Mouse (Mus musculus) regulatory T cell (primary cell): ENCODE results near the gene Prkg1.

ENCODE experiments used
- in situ Hi-C: fragments of 300-600 bp; cut with MboI, MseI; formaldehyde crosslinking; loops from one replicate; pipeline ENCODE4 v1.15.1; 2025; ENCODE audit warnings: high pct_unique_total_duplicates

Prkg1 gene

DNA sequence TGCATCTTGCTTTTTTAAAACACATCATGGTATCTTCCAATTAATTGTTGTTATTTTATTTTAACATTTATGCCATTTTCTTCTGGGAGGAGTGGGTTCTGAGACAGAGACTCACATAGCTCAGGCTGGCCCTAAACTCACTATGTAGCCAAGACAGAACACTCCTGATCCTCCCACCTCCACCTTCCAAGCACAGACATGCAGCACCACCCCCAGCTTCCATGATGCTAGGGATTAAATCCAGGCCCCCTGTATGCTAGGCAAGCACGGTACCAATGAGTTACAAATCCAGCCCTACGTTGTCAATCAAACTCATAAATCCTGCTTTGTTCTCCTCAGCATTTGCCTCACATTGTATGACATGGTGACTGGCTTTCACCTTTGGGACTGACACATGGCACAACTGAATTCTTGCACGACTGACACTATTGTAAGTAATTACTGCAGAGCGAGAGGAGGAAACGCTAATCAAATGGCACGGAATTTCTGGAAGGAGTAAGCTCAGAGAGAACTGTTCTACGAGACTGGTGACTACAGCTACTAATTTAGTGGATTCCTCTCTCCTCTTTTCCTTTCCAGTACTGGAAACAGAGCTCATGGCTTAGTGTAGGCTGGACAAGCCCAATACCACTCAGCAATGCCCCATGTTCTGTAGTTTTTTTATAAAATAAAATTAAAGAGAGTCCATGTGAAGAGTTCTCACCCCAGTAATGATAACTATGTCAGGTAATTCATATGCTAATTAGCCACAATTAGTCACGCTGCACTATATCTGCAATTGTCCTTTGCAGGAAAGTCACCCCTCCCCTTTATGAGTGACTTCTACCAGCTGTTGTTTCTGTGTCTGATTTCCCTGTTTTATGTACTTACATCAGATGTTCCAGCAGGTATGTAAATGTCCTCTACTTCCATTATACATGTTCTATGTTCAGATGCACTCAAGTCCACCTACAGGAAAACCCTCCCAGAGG is 133.6 kb downstream of the Prkg1 start:
- in situ Hi-C loops, result no loop called here

DNA sequence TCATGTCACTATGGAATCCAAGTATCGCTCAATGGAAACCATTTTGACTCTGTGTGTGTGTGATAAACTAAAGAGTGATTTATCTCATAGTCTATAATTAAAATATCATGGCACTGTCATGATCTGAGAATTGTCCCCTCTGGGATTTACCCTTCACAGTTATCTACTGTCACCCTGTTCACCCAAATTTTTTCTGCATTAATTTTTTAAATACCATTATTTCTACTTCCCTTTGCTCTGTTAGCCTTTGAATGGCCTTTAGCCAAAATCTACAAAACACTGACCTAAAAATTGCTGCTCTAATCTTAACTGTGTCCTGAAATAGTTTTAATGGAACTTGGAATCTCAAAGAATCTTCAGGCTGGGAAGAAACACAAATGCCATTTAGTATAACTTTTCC is 143.1 kb downstream of the Prkg1 start:
- in situ Hi-C loops, result no loop called here

DNA sequence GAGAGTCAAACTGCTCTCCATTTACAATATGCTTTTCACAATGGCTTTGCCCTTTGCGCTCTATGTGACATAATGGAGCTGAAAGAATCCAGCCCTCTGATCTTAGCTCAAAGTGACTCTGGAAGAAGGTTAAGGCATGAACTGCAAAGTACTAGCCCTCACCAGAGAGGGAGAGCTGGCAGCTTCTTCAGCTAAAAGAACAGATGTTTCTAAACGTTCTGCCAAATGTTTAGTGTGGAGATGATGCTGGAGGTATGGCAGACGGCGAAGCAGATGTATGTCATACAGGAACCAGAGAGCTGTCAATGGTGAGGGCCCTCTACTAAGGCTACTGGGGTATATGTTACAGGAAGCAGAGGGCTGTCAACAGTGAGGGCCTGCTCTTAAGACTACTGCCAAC is 148.0 kb downstream of the Prkg1 start:
- in situ Hi-C loops, result no loop called here

DNA sequence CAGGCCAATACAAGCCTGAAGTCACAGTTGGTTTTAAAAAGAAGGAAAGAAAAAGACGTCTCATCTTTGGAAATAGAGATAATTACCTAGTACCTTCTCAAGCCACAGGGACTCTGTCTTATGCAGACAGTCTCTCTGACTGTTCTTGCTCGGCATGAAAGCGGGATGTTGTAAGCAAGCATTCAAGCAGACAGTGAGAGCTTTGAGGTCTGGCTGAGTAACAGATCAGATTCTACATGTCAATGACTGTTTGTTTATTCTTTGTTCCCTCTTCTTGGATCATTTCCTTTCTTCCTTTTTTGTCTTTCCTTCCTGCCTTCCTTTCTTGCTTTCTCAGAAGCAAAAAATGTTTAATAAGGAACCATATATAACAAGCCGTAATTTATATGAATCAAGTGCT is 148.7 kb downstream of the Prkg1 start:
- in situ Hi-C loops, result no loop called here

DNA sequence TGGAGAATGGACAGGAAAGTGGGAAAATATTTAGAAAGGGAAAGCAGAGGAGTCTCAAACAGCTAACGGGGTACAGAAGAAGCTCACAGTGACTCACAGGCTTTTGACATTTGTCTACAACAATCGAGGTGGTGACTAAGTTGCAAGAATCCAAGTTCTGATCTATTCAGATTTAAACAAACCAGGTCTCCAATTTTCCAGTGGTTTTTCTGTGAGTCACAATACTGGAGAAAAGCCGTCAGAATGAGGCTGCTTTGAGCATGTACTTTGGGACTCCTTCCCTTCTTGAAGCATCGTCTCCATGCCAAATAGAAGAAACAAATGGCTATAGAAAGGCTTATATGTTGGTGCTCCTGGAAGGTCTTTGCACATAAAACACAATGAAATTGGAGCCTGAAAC is 151.7 kb downstream of the Prkg1 start:
- in situ Hi-C loops, result no loop called here

DNA sequence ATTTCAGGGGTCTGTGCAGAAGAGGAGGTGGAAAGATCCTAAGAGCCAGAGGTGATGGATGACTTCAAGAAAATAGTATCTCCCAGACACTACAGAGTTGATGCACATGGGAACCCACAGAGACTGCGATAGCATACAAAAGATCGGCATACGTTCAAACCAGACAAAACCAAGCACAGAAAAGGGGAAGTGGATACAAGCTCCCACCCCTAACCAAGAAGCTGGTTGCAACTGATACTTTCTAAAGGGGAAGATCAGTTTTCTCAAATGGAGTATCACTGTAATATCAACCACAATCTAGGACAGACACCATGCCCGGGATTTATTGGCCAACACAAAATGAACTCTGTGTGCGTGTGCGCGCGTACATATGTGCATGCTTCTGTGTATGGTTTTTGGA is 162.3 kb downstream of the Prkg1 start:
- in situ Hi-C loops, result no loop called here

DNA sequence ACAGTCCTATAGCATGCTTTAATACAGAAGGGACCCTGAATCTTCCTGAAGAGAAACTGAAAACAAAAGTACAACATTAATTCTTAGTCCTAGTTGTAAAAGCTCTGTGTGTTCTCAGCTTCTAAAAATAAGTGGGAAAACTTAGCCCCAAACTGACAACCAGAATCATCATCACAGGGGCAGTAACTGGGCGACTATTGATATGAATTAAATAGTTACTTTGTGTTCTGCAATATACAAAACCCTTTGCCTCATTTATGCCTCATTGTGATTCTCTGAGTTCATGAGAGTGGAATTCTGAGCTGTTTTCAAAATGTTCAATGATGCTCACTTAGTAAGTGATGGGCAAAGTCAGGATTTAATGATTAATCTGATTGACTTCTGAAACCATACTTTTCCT is 170.8 kb downstream of the Prkg1 start:
- in situ Hi-C loops, result no loop called here

DNA sequence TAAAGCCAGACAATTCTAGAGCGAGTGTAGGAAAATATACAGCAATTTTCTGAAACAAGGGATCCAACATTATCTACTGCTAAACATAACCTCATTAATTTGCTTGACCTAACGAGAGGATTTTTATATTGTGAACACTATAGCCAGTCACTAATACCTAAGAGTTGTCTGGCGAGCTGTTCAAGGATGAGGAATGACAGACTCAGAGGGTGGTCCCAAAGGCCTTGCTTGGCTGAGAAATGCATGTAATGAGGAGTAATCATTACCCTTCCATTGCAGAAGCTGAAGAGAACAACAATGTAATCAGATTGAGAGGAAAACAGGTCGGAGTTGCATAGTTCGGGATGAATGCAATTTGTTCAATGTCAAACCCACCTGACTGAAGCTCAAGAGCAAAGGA is 174.1 kb downstream of the Prkg1 start:
- in situ Hi-C loops, result no loop called here

DNA sequence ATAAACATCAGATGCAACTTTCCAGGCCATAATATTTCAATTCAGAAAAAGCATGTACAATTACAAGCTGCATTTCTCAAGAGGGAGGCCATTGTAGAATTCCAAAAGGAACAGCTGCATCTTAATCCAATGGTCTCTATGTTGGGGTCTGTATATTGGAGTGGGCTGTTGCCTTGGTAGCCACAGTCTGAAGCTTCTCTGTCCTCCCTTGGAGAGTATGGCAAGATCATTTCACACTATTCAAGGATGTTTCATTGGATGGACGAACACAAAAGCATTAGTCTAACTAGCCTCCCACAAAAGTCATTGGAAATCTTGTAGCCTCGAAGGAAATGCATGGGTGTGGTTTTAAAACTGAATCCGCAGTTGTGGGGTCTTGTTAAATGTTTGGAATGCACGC is 187.7 kb downstream of the Prkg1 start:
- in situ Hi-C loops, result no loop called here

DNA sequence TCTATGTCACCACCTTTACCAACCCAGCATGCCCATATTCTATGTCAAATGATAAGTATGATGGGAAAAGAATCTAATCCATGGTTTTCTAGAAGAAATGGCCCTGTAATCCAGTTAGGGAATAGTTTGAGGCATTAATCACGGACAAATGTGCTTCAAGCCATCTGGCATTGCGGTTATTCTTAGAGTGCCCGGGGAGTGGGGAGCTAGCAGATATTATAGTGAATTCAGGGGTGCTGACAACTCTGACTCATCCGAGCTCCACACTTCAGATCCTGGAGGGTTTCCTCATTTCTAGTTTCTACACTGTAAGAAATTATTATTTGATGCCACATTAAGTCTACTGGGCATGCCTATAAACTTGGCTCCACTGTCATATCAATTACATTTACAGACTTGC is 200.5 kb downstream of the Prkg1 start:
- in situ Hi-C loops, result no loop called here

DNA sequence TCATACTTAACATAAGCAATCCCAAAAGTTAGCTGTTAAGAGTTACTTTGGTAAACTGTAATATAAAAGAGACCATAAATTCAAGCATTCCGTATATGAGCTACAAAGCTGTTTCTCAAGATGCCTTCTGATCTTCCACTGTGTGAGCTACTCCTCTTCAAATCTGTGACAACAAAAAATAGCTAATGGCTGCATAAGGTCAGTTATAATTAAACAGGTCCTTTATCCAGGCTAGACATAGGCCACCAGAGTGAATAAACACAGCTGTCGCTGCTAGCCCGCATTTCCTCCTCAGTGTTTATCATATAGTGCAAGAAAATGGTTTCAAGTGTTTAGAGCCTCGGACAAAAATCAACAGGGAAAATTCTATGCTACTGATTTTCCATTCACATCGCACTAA is 218.8 kb downstream of the Prkg1 start:
- in situ Hi-C loops, result no loop called here

DNA sequence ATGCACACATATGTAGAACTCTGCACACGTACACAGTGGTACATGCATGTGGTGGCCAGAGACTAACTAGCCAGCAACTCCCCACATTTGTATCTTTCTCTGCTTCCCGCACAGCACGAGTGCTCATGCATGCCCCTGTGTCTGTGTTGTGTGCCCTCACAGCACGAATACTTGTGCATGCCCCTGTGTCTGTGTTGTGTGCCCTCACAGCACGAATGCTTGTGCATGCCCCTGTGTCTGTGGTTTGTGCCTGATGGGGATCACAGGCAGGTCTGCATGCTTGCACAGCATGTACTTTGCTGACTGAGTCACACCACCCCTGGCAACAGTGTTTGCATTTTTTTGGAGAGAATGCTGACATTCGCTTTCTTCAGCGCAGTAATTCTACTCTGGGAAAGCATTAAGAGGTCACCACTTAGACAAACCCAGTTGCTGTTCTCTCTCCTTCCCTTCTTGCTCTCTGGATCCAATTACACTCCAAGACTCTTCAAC is 233.5 kb downstream of the Prkg1 start:
- in situ Hi-C loops, result no loop called here

DNA sequence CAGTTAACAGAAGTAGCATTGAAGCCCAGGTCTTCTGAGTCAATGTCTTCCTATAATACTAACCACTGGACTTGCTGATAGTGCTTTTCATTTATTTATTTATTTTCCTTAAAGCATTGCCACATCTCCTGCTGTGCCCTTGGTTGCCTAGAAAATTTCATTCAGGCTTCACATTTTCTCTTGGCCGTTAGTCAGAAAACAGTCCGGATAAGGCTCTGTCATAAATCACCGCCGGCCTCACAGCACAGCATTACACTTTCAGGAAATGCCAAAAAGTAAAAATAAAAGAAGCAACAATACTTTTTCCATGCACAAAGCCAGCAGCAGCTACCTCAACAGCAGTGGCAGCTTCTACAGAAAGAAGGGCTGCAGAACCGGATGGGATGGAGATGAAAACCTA is 234.2 kb downstream of the Prkg1 start:
- in situ Hi-C loops, result no loop called here

DNA sequence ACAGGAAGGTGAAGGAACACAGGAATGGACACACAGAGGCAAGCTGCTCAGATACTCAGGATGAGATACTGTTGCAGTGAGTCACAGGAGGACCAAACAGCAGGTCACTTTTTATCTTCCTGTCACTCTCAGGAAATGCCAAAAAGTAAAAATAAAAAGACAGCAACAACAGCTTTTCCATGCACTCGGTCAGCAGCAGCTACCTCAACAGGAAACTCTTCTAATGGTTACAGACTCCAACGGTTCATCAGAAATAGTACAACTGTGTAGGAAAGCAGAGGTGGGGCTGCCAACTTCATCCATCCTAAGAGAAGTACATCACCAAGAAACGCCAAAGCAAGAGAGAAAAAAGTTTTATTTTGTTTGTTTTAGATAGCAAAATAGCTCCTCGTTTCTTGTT is 234.9 kb downstream of the Prkg1 start:
- in situ Hi-C loops, result no loop called here

DNA sequence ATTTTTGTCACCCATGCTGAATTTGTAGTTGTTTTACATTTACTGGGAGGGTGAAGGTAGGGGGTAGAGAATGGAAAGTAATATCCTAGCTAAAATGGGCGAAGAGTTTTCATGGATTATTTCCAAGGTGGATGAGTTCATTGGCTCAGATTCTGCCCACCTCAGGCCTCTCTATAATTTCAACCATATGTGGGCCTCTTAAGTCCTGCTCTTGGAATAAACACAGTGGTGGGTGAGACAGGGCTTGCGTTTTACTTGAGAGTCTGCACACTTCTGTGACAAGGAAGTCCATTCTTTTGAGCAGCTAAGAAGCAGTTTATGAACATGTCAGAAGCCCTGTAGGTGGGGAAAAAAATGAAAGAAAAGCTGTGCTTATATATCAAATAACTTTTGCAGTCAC is 250.3 kb downstream of the Prkg1 start:
- in situ Hi-C loops, result no loop called here

DNA sequence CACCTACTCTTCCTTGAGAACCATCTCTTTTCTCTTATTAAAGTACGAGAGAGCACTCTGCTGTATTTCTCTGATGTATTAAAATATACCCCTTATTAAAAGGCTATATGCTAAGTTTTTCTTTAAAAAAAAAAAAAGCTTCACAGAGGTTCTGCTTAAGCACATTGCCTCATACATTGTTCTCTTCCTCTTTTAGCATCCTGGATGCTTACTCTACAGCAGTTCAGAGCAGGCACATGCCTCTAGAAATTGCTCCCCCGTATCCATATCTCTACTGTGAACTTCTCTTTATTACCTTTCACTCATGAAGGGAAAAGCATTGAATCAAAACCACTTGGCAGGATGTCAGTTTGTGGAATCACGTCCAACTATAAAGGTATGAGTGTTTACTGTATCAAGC is 257.0 kb downstream of the Prkg1 start:
- in situ Hi-C loops, result no loop called here

DNA sequence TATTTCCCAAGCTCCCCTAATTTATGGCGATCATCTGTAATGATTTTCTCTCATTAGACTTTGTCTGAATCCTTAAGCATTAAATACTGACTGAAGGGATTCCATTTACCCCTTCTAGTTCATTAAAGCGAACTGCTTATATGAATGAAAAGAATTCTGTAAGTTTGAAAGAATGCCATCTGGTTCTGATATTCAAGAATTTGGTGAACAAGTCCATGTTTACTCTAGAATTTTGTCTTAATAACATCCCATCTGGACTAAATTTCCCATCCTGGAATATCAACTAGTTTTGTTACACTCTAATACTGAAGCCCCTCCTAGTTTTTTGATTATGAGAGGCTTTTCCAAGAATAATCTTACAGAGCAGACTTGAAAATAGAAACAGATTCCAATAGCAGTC is 258.5 kb downstream of the Prkg1 start:
- in situ Hi-C loops, result no loop called here

DNA sequence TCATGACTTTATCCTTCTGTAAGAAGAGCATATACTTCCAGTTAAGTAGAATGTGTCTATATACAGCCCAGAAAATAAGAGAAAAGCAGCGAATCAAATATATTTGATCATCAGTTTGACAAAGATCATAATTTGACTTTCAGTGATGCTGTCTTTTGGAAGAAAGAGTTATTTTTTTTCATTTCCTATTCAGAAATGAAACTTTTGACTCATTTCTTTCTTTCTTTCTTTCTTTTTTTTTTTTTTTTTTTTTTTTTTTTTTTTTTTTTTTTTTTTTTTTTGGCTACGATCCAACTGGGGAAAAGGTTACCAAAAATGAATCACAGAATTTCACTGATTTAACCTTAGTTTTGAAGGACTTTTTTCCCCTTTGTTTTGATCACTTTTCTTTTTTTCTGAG is 259.8 kb downstream of the Prkg1 start:
- in situ Hi-C loops, result no loop called here

DNA sequence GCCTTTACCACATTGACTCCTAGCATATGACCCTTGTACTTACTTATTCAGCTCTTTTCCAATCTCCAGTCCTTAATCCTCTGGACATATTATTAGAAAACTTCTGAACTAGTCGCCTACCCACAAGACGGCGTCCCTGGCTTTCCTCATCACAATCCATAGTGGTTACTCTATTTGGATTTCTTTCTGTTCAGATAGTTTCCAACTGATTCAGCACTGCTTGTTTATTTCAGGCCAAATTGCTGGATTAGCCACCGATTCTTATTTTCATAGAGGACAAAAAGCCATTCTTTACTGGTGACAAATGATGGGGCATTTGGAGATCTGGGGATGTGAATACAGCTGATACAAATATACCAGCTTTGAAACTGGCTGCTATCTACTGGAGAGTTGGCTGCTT is 267.4 kb downstream of the Prkg1 start:
- in situ Hi-C loops, result no loop called here

DNA sequence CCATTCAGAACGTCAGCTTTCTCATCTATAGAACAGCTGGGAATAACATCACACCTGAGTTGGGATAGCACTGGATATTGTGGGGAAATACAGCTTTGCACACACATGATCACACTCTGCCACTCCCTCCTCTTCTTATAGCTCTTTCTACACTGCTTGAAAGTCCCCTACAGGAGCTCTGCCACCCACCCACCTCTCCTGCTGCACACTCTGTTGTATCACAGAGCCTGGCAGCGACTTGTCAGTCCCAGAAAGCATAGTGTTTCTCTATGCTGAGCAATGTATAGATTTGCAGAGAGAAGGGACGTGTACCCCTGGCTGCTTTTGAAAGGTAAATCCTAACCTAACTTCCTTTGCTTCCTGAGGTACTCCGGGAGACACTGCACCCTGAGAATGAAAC is 275.2 kb downstream of the Prkg1 start:
- in situ Hi-C loops, result no loop called here

DNA sequence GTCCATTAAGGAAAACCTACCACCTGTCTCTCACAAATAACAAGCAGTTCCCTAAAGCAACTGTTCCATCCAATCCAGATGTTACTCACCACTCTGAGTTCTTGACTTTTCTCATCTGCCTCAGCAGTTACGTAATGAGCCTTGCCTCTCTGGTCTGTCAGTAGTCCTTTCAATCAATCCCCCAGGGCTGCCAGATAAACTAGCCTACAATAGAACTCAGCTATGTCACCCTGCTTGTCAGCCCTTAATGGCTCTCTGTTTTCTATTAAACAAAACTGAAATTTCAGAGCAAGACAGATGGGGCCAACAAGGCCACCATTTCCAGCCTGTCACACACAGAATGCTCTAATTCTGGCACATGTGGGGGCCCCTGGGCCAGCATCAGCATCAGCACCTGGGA is 293.1 kb downstream of the Prkg1 start:
- in situ Hi-C loops, result no loop called here

DNA sequence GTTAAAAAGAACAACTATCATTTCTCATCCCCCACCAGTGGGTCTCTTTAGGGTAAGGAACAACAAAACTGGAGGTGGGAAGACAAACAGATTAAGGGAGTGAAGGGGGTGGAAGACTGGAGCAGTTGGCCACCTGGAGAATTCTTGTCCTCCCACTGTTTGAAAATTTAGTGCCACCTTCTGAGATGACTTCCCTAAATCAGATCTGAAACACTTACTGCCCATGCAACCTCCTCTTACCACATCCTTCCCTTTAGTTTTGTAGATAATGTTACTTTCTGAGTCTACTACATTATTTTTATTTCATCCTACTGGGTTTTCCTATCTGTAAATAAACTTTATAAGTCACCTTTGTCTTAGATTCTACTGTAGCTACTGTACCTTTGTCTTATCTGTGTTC is 304.6 kb downstream of the Prkg1 start:
- in situ Hi-C loops, result no loop called here

DNA sequence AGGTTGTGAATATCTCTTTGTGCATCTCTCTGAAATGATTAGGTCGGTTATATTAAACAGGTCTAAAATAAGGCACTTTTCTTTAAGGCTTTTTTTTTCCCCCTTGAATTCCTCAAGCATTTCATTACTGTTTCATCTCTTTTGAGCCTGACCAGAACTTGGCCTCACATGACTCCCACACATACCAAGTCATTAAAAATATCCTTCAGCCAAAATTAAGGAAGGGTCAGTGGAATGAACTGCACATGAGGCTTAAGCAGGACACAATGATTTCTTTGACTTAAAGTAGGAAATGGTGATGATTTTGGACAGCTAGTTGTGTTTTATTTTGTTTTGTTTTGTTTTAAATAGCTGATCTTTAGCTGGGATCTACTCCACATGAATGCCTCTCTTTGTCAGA is 320.7 kb downstream of the Prkg1 start:
- in situ Hi-C loops, result no loop called here

DNA sequence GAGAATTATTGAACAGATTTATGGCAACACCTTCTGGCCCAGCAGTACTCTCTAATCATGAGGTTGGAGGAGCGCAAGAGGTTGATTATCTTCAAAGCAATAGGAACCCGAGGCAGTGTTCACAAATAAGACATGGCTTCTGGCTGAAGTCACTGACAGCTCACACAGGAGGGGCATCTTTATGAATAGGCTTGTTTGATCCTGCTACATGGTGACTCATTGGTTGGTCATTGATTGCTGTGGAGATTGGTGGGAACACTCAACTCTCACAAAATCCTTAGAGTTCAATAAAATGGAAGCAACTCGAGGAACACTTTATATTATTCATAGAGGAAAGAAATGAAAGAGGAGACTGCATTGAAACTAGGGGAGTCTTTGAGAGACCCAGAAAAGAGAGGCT is 322.5 kb downstream of the Prkg1 start:
- in situ Hi-C loops, result no loop called here
